Mouse (Mus musculus) lung, postnatal 0 days (tissue): Measurements from ENCODE around the gene Negr1. TPM values are rescaled to one million over a fixed set of nuclear protein-coding genes. Genes with fewer than 3 reads are reported as not detected.

Experiments
- ATAC-seq: fragments of 200-750 bp; cut with Nextera tagmentation; 2 replicates; pipeline ENCODE4 v1.8.0; 2017; ENCODE audit warnings: moderate library complexity
- DNase-seq: peaks from one replicate; pipeline ENCODE4 v3.0.0-alpha.2; 2016; ENCODE audit warnings: low spot score
- H3K27ac ChIP-seq: fragments of 300-500 bp; sonication (generic); 2 replicates; pipeline ENCODE4 v1.5.1; 2014; ENCODE audit warnings: antibody characterized with exemption, mild to moderate bottlenecking, low read length, mixed read lengths
- H3K27me3 ChIP-seq: fragments of 300-500 bp; sonication (generic); replicated peaks from 2 replicates; pipeline ENCODE4 v1.6.1; 2014; ENCODE audit warnings: low read length, mixed read lengths; ENCODE audit not compliant: insufficient read depth
- H3K36me3 ChIP-seq: fragments of 300-500 bp; sonication (generic); 2 replicates; pipeline ENCODE4 v1.6.1; 2014; ENCODE audit warnings: low read length, mixed read lengths; ENCODE audit not compliant: insufficient read depth
- H3K4me1 ChIP-seq: fragments of 300-500 bp; sonication (generic); 2 replicates; pipeline ENCODE4 v1.6.1; 2014; ENCODE audit warnings: antibody characterized with exemption, low read depth, low read length, mixed read lengths; ENCODE audit not compliant: insufficient read depth
- H3K4me2 ChIP-seq: fragments of 300-500 bp; sonication (generic); replicated peaks from 2 replicates; pipeline ENCODE4 v1.6.1; 2014; ENCODE audit warnings: low read depth, mild to moderate bottlenecking, low read length, moderate library complexity, mixed read lengths
- H3K4me3 ChIP-seq: fragments of 300-500 bp; sonication (generic); 2 replicates; pipeline ENCODE4 v1.5.1; 2014; ENCODE audit warnings: low read depth, low read length
- H3K9ac ChIP-seq: fragments of 300-500 bp; sonication (generic); replicated peaks from 2 replicates; pipeline ENCODE4 v1.6.1; 2014; ENCODE audit warnings: low read depth, mild to moderate bottlenecking
- H3K9me3 ChIP-seq: fragments of 300-500 bp; sonication (generic); 2 replicates; pipeline ENCODE4 v1.6.1; 2016; ENCODE audit warnings: low read length, mixed read lengths
- CTCF ChIP-seq: IDR thresholded peaks from 2 replicates; pipeline ENCODE4 v1.5.1; 2016; ENCODE audit warnings: antibody characterized with exemption, mild to moderate bottlenecking
- EP300 ChIP-seq: IDR thresholded peaks from 2 replicates; pipeline ENCODE4 v1.6.1; 2016; ENCODE audit warnings: antibody characterized with exemption, mild to moderate bottlenecking, control low read depth
- WGBS: fragments of 180-500 bp; shearing (Covaris S2); extraction: QIAGEN DNeasy Blood & Tissue Kit; methylation state at CpG from one replicate; pipeline ENCODE4 v1.1.7; 2014; 5-methylcytosine and 5-hydroxymethylcytosine counted together
- polyA plus RNA-seq: library from polyadenylated mRNA; unstranded; fragments of >200 nt; fragmentation: Nextera tagmentation; extraction: Ambion mirVana; gene quantifications from 2 replicates; pipeline ENCODE4 v1.2.1, GENCODE M21; 2015

Gene Negr1
- polyA plus RNA-seq, 1 experiment from 2014 or later = 1.3 TPM

GRCm38 (mm10) chr3:156784309-156784852 lies 222.8 kb downstream of the Negr1 start:
- DNase-seq (no peak), ATAC-seq (no peak)
- H3K4me2 ChIP-seq = no peak overlapping the region
- no peaks in the 10 kb centered on the region for H3K4me1 ChIP-seq
- H3K9ac ChIP-seq = no peak overlapping the region
- no peak overlapping the region for H3K27ac ChIP-seq
- TF ChIP-seq EP300 (no peak), CTCF (no peak)
- H3K9me3 ChIP-seq = no peaks in the 10 kb centered on the region
- whole genome bisulfite sequencing = 30% methylated on average over 1 of the region's 1 CpGs
- no peaks in the 10 kb centered on the region for H3K27me3 ChIP-seq
- H3K4me3 ChIP-seq = no peak overlapping the region
- no peaks in the 10 kb centered on the region for H3K36me3 ChIP-seq

GRCm38 (mm10) chr3:156786355-156786754 lies 224.8 kb downstream of the Negr1 start:
- Histone ChIP-seq H3K4me3 (no peak overlapping the region), H3K27ac (no peak overlapping the region), H3K4me1 (no peaks in the 10 kb centered on the region), H3K4me2 (no peak overlapping the region), H3K9ac (no peak overlapping the region), H3K27me3 (no peaks in the 10 kb centered on the region), H3K36me3 (no peaks in the 10 kb centered on the region), H3K9me3 (no peaks in the 10 kb centered on the region)
- TF ChIP-seq EP300 (no peak), CTCF (no peak)
- 44% methylated on average over 1 of the region's 1 CpGs for WGBS
- no peak for ATAC-seq
- no peak for DNase-seq

GRCm38 (mm10) chr3:156791234-156791633 lies 229.6 kb downstream of the Negr1 start:
- no peak for DNase-seq
- no peaks in the 10 kb centered on the region for H3K9me3 ChIP-seq
- H3K27me3 ChIP-seq = no peaks in the 10 kb centered on the region
- no peaks in the 10 kb centered on the region for H3K36me3 ChIP-seq
- H3K4me1 ChIP-seq = no peaks in the 10 kb centered on the region
- no peak for TF ChIP-seq EP300
- TF ChIP-seq CTCF = no peak
- no peak overlapping the region for H3K4me3 ChIP-seq
- no peak overlapping the region for H3K27ac ChIP-seq
- H3K4me2 ChIP-seq = no peak overlapping the region
- H3K9ac ChIP-seq = no peak overlapping the region
- no peak for ATAC-seq

- Histone ChIP-seq H3K4me1 (no peaks in the 10 kb centered on the region), H3K9ac (no peak overlapping the region), H3K4me2 (no peak overlapping the region), H3K36me3 (no peaks in the 10 kb centered on the region), H3K9me3 (no peaks in the 10 kb centered on the region), H3K27ac (no peak overlapping the region), H3K27me3 (no peaks in the 10 kb centered on the region), H3K4me3 (no peak overlapping the region)
- no peak for DNase-seq
- no peak for ATAC-seq
- WGBS = 87% methylated on average over 7 of the region's 7 CpGs
- TF ChIP-seq EP300 (no peak), CTCF (no peak)
These were observed 231.1 kb downstream of the Negr1 start for GRCm38 (mm10) chr3:156792743-156793142.

- ATAC-seq (no peak), DNase-seq (no peak)
- Histone ChIP-seq H3K27me3 (no peaks in the 10 kb centered on the region), H3K4me1 (no peaks in the 10 kb centered on the region), H3K36me3 (no peaks in the 10 kb centered on the region), H3K4me2 (no peak overlapping the region), H3K27ac (no peak overlapping the region), H3K9me3 (no peaks in the 10 kb centered on the region), H3K4me3 (no peak overlapping the region), H3K9ac (no peak overlapping the region)
- 94% methylated on average over 4 of the region's 4 CpGs for WGBS
- no peak for TF ChIP-seq EP300
- no peak for TF ChIP-seq CTCF
These were observed 232.5 kb downstream of the Negr1 start for GRCm38 (mm10) chr3:156794091-156794490.

GRCm38 (mm10) chr3:156794610-156795009 lies 233.0 kb downstream of the Negr1 start:
- no peaks in the 10 kb centered on the region for H3K27me3 ChIP-seq
- WGBS = 38% methylated on average over 2 of the region's 2 CpGs
- H3K4me1 ChIP-seq = no peaks in the 10 kb centered on the region
- H3K9me3 ChIP-seq = no peaks in the 10 kb centered on the region
- no peak overlapping the region for H3K4me2 ChIP-seq
- no peak for DNase-seq
- no peak overlapping the region for H3K27ac ChIP-seq
- no peak for ATAC-seq
- H3K4me3 ChIP-seq = no peak overlapping the region
- H3K9ac ChIP-seq = no peak overlapping the region
- TF ChIP-seq CTCF = no peak
- no peaks in the 10 kb centered on the region for H3K36me3 ChIP-seq

- ATAC-seq = peak; percentile 78
- Histone ChIP-seq H3K9ac (no peak overlapping the region), H3K4me2 (no peak overlapping the region), H3K4me3 (no peak overlapping the region), H3K4me1 (no peaks in the 10 kb centered on the region), H3K9me3 (no peaks in the 10 kb centered on the region), H3K36me3 (no peaks in the 10 kb centered on the region), H3K27me3 (no peaks in the 10 kb centered on the region), H3K27ac (no peak overlapping the region)
- 66% methylated on average over 6 of the region's 6 CpGs for WGBS
- peak; percentile 73 for DNase-seq
- TF ChIP-seq CTCF (no peak), EP300 (peak; percentile 66; the same call in 1 of the 2 replicates)
These were observed 234.6 kb downstream of the Negr1 start for GRCm38 (mm10) chr3:156796061-156796691.
